Comparison of ENCODE assay signal across 19 mouse cellular contexts in genomic region chr15:59734376-59734775, GRCm38 (mm10).
DNase-seq lines count a peak whose midpoint lies in the region; ATAC-seq lines count a peak whose summit lies in the region.
"Had no signal": no experiment of that assay in that cellular context is flagged by ENCODE, and none has a peak within 500 bp of the region (broad histone marks: within the 10 kb centered on the region; RNA-seq: fewer than 3 reads in every experiment).

No protein-coding gene starts in this region.

- ATAC-seq in frontal cortex, adult (ENCODE audit: low TSS enrichment): peak; percentile 84
- ATAC-seq: forebrain, embryonic 14.5 days; forebrain, postnatal 0 days; hindbrain, embryonic 16.5 days; intestine, embryonic 15.5 days had no signal

- DNase-seq in frontal cortex, postnatal 36 days (ENCODE audit: low spot score in 2 of 2): no peak
- peak; percentile 46 for DNase-seq in layer of hippocampus, adult 9-11 months
- no peak for DNase-seq in layer of hippocampus, adult 9-10 months (ENCODE audit: low spot score)
- peak; percentile 80 for DNase-seq in brain, adult 2 months (ENCODE audit: low read depth, low spot score)
- DNase-seq in urinary bladder, postnatal 25 days (ENCODE audit: low spot score): no peak
- DNase-seq: adrenal gland, adult 8-10 months; adrenal gland, postnatal 36 days; cerebellum, adult 11 months; cerebellum, adult 2 months; cerebellum, adult 9-11 months; cerebellum, postnatal 25 days; forebrain, postnatal 0 days; gastrocnemius, postnatal 10 days; gastrocnemius, postnatal 36 days; kidney, adult 11 months had no signal

Comparison
In these comparisons a context has a peak if more than half of its experiments do, and no peak if none do; other contexts are left out.
1. DNase-seq: peak in layer of hippocampus, adult 9-11 months (single experiment) and brain, adult 2 months (single experiment); none in frontal cortex, postnatal 36 days (0 of 2), layer of hippocampus, adult 9-10 months (single experiment) and urinary bladder, postnatal 25 days (single experiment).